Mouse (Mus musculus) spleen, embryonic (tissue): ENCODE results near the gene Slc1a2.

Experiments used
- CTCF ChIA-PET: fragments of 350-600 bp; sonication (Branson Sonifier 250); formaldehyde crosslinking; loops from one replicate; lab custom pipeline; 2022; lab: Charles Lee

Slc1a2 gene

DNA sequence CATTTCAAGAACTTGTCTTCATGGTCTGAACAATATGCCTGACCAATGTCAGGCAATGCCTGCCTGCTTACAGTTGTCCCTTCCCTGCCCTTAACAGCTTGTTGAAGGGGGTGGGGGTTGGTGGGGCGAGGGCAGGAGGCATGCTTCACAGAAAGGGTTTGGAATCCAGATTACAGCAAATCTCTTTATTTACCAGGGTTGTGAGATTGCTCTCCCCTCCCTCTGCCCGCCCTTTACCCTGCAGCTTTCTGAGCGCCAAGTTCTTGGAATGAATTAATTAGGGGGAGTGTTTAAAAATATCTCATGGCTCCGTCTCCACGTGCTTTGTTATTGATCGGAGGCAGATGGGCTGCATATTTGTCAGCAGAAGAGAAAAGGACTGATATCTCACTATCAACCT lies 4.9 kb downstream of the Slc1a2 start:
- CTCF ChIA-PET: no interaction called here

DNA sequence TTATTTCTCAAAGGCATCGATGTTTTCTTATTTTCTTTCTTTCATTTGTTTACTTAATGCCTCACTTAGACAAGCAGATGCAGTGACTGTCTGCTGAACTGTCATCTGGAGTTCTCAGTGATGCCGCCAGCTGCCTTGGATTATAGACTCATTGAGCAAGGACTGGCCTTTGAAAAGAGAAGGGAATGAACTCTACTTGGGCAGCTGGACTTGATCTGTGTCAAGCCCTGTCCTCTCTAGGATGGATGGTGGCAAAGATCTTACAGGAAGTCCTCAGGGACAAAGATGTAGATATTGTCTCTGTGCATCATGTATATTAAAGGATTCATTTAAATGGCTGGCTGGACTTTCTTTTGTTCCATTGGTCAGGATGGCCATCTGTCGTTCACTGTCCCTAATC lies 5.4 kb downstream of the Slc1a2 start:
- CTCF ChIA-PET: no interaction called here

DNA sequence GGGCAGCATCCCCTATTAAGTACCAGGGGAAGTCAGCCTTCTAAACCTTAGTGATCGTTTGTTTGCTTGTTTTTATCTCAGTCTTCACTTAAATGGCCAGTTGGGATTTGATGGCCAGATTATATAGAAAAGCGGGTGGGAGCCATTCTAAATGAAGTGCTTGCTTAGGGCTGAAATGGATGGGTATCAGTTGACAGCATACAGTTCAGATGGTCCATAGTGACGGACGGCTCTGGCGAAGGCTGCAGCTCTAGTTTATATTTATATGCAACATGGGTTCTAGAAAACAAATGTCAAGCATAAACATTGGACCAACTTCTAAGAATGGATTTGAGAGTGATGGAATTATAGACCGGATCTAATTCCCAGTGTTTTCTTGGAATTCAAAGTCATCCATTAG lies 9.5 kb downstream of the Slc1a2 start:
- CTCF ChIA-PET: no interaction called here

DNA sequence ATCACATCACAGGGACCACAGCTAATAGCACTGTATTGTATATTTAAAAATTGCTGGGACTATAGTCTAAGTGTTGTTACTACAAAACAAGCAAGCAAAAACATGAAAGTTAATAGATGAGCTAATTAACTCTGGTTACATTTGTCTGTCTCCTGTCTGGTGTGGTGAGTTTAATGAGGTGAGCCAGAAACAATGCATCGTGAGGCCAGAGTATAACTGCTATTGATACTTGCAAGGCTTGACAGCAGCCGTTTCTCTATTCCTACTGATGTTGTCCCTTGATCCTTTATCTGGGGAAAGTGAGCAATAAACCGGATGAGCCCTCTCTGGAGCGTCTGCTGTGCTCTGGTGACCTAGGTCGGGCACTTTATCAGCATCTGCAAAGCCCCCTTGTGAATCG lies 11.1 kb downstream of the Slc1a2 start:
- CTCF ChIA-PET: no interaction called here

DNA sequence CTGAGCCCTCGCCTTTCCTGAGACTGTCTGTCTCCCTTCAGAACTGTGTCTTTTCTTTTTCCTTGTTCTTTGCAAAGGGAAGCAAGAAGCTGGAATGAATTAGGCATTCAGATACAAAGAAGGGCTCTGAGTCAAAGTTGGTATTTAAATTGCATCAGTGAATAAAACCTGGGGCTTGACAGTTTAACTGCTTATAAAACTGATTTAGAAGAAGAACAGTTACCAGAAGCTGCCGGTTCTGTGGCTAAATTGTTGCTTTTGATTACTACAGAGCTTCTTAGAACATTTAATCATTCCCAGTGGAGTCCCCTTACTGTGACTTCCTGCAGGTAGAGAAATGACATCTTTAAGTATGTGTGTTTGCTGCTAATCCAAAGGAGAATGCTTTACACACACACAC lies 16.1 kb downstream of the Slc1a2 start:
- CTCF ChIA-PET: no interaction called here

DNA sequence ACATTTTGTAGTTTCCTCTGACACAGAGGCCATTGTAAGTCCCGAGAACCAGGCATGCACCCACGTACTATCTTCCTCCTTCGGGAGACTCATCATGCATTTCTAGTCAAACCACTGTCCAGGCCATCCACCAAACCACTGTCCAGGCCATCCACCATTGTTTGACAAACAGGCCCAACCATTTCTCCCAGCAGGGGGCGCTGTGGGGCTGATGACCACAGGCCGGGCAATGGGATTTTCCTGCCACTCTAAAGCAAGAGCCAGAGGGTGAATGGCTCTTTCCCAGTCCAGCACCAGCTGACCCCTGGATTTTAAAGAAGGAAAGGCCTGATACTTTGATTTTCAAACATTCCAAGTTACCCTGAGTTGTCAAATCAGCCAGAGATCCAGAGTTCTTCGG lies 16.8 kb downstream of the Slc1a2 start:
- CTCF ChIA-PET: no interaction called here

DNA sequence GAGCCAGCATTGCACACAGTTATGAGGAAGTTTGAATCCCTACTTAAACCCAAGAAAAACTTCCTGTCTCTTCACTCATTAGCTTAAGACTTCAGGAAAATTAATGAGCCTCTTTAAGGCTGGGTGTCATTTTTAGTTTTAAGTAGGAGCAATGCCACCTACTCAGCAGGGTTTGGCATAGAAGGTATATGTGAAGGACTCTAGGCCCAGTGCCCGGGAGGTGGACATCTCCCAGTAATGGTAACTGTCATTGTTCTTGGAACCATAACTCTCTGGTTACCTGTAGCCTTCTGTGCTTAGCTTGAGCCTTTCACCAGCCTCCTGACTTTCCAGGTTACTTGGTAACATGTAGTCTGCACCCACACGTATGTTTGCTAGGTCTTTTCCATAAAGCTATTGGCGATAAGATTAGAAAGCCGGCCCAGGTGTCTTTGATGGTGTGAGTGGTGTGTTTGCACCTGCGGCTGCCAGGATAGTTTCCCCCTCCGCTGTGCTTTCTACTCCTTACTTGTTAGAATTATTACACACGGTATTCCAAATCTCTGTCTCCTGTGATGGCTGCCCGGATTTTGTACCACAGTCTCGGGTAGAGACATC lies 18.4 kb downstream of the Slc1a2 start:
- CTCF ChIA-PET: interaction anchor here (0.5 kb wide), 1 partner anchor 197 kb away, joined by 4 read pairs; no protein-coding TSS in a partner anchor

DNA sequence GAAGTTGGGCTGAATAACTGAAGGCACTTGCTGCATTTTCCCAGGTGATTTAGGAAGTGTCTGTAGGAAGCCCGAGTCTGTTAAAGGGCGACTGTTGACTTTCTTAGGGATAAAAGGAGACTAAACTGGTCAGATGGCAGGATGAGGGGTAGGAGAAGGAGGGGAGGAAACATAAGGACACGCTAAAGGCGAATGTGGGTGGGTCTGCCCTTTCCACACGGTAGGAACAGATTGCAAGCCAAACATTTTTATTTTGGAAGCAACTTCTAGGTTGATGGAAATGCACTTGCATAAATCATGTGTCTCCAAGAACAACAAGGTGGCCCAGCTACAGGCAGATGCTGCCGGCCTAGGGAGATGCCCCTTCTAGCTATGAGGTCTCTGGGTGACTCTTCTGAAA lies 18.9 kb downstream of the Slc1a2 start:
- CTCF ChIA-PET: no interaction called here

DNA sequence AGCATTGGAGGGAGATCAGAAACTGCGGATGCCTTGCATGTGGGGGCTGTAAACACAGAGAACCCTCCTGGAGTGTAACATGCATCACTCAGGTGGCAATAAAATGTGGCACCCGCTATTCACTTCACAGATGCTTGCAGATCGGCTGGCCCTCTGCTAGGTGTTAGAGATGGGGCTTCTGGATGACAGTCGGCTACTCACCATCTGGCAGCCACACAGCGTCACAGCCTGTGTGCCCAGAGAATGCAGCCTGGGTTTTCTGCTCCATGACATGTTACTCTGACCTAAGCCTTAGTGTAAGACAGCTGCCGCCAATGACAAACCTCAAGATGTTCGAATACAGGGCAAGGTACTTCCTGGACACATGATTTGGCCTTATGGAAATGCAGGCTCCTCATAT lies 22.9 kb downstream of the Slc1a2 start:
- CTCF ChIA-PET: no interaction called here

DNA sequence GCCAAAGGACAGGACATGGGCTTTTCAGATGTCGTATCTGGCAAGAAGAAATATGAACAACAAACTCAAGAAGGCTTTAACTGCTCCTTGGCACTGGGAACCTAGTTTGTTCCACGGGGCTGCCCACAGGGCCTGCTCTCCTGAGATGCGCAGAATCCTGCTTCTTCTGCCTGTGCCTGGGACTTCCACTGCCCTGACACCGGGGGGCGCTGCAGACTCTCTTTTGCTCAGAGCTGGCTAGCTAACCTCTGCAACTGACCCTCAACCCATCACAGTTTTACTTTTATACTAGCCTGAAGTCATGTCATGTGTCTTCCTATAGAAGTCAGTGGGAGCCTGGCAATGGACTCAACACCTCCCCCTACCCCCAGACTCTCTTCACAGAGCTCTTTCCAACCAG lies 23.7 kb downstream of the Slc1a2 start:
- CTCF ChIA-PET: interaction anchor here (0.8 kb wide), 1 partner anchor 339 kb away, joined by 5 read pairs; no protein-coding TSS in a partner anchor

DNA sequence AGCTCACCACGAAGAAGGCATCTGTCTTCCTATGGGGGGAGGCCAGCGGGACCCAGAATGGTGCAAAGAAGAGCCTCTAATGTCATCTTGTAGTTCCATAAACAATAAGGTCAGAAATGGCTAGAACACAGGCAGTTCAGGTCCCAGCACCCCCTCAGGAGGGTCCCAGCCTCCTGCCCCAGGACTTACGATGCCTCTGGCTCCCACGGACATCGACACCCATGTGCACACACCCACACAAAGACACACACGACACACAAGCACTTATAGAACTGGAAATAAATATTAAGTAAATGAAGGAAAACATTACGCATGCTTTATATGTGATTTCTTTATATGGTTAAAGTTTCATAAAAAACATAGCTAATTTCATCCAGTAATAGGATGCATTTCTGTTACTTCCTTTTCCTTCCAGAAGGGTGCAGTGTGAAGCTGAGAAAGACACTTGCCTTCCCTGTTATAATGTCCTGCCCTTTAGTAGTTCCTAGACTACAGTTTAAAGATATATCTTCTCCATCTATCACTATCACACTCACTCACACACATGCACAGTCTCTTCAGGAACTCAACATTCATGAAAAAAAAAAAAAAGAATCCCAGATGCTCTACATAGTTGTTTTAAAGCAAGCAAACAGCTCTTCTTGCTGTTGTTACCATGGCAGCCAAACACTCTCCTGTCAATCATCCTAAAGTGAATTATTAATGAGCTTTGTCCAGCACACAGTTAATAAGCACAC lies 27.1 kb downstream of the Slc1a2 start:
- CTCF ChIA-PET: interaction anchor here (0.6 to 0.7 kb wide), 3 partner anchors 116 to 410 kb away, joined by 3 to 6 read pairs (median 3); no protein-coding TSS in a partner anchor

DNA sequence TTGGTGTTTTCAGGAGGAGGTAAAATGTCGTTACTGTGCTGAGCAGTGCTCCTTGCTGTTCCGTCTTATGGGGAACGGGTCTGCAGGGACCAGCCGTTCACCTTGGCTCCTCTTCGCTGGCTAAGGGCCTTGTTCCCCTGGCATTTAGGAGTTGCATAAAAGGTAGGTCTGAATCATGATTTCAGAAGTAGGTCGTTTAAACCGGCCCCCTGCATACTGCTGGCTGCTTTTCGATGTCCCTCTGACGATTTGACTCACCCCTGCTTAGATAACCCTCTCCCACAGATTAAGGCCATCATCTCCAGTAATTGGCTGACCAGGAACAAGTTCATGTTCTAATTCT lies 27.6 kb downstream of the Slc1a2 start:
- CTCF ChIA-PET: interaction anchor here (0.6 kb wide), 1 partner anchor 409 kb away, joined by 3 read pairs; no protein-coding TSS in a partner anchor

DNA sequence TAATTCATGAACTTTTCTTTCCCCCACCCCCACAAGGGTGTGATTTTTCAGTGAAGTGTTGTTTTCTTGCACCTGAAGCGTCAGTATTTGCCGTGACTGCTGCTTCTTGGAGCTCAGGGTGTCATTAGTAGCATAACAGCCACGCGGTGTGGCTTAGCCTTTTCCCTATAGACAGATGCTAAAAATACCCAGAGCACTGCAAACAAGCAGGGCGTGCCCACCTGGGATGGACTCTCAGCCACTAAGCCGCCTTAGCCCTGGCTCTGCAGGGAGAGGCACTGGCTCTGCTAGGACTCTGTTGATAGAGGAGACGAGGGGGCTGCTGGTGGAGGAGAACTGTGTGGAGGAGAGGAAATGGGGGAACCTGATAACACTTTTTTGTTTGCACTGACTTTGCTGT lies 35.1 kb downstream of the Slc1a2 start:
- CTCF ChIA-PET: no interaction called here

DNA sequence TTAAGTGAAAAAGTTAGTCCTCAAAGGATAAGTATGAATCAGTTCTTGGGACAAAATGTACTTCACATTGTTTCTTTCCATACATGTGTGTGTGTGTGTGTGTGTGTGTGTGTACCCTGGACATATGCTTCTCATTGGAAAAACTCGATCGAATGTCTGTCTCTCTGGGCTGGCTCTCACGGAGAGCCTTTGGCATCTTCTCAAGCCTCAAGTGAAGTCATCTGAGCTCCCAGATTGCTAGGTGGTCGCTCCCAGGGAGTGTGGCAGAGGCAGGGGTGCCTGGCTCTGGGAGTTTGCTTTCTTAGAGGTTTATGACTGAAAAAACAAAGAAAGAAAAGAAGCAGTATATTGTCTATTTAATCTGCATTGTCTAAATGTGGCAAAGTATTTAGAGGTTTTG lies 36.3 kb downstream of the Slc1a2 start:
- CTCF ChIA-PET: no interaction called here

DNA sequence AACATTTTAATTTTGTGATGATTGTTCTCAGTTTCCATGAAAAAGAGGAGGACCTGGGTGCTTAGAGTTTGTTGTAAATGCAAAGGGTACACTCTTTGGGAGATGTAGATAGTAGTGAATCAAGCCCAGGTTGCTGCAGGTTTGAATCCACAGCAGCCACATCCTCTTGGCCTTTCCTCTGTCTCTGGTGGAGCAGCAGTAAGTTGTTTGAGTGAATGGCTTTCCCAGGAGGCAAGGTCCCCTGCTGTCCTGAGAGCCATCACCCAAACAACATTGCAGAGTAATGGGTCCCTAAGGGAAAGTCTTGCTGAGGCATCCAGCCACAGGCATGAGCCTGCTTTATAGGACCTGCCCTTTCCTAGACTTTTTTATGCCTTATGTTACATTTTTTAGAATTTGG lies 37.1 kb downstream of the Slc1a2 start:
- CTCF ChIA-PET: no interaction called here

DNA sequence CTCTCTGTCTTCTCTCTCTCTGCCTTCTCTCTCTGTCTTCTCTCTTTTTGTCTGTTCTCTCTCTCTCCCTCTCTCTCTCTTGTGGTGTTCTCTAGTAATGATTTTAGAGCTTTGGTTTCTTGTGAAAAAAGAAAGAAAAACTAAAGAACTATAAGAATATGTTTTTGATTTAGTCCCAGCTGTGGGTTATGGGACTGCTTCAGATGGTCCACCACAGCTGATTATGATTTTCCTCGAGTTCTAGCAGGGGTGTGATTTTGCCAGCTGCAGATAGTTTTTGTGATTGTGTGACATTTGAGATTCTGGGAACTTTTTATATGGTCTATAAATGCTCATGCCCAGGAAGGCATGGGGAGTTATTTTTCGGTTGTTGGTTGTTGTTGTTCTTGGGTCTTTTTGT lies 39.3 kb downstream of the Slc1a2 start:
- CTCF ChIA-PET: no interaction called here

DNA sequence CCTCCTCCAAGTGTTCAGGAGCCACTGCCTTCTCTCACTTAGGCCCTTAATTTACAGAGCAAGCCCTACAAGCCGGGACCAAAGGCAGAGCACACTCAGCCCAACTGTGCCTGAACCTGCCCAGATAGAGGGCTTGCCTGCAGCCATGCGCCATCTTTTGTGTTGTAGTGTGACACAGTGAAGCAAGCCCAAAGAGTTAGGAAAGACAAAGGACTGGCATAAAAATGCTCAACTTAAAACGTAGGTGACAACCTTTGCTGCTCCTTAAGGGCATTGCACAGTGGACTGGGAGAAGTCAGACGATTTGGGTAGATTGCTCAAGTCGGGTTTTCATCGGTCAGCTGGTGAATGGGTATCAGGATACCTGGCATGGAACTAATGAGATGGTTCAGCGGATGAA lies 41.5 kb downstream of the Slc1a2 start:
- CTCF ChIA-PET: no interaction called here

DNA sequence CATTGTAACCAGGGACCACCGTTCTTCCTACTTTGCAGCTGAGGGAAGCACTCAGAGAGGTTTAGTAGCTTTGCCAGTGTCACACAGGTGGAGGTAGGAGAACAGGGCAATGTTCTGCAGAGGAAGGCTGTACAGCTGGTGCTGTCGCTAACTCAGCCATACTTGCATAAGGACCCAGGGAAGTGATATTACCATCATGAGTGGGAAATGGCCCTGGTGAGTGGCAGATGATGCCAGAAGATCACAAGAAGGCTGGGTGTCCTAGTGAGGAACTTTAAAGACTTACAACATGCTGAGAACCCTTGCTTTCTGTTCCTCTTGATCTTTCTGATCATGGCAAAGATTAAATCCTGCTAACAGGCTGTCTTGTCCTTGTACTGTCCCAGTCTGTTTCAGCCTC lies 42.2 kb downstream of the Slc1a2 start:
- CTCF ChIA-PET: no interaction called here

DNA sequence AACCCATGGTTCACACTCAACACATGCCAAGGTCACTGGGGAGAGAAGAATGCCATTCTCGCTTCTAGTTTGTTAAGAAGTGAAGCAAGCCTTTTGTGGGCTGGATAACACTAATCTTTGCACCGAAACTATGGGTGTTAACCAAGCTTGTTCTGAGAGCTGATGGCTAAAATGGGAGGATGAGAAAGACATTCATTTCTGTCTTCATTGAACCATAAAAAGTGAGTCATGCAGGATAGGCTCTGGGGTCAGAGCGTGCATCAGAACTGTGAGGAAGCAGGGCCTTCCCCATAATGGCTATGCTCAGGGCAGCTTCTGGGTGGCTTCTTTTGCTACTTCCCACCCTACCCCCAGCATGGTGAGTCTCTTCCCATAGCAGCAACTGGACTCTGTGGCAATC lies 42.9 kb downstream of the Slc1a2 start:
- CTCF ChIA-PET: no interaction called here

DNA sequence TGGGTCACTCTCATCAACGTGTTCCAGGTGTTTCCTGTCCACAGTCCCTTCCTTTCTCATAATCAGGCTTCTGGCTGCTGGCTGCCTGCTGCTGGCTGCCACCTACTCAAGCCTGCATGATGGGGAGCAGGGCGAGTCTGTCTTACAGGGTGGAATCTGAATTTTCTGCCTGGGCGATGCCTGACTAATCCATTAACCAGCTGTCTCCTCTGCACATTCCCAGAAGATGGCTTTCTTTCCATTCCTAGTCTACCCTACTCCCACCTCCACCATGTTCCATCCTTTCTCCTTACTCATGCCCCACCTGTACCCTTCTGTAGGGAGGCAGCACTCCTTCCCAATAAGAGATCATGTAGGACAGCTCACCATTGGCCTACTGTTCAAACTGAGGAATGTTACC lies 45.1 kb downstream of the Slc1a2 start:
- CTCF ChIA-PET: interaction anchor here (0.8 kb wide), 1 partner anchor 158 kb away, joined by 3 read pairs; no protein-coding TSS in a partner anchor

DNA sequence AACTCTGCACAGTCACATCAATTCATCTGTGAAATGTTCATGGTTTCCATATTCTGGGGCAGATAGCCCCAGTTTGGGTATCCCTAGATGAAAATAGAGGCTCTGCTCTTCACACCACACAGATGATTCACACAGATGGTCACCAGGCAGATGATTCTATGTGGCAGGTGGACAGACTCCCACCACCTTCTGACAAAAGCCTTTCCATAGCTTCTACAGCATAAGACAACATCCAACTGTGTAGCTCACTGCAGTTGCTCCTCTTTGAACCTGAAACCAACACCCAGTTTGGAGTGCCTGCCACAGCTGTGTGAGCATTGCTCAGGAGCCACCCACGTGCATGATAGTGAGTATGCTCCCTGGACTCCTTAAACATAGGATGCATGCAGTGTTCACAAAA lies 46.3 kb downstream of the Slc1a2 start:
- CTCF ChIA-PET: no interaction called here

DNA sequence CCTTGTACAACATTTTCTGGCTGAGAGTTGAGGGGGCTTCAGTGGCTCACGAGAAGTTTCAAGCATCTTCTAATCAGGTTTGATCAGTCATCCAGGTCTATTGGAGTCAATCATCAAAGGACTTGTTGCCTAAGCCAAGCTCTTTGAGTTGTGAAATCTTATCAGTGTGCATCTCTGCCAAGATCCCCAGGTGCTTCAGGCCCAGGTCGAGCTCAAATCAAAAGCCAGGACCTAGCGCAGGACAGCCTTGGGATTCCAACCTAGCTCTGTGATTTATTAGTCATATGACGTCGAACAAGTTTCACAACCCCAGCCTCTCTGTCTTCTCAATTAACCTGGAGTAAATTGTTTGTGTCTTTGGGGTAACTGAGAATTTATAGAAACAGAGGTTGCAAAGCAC lies 53.1 kb downstream of the Slc1a2 start:
- CTCF ChIA-PET: no interaction called here

DNA sequence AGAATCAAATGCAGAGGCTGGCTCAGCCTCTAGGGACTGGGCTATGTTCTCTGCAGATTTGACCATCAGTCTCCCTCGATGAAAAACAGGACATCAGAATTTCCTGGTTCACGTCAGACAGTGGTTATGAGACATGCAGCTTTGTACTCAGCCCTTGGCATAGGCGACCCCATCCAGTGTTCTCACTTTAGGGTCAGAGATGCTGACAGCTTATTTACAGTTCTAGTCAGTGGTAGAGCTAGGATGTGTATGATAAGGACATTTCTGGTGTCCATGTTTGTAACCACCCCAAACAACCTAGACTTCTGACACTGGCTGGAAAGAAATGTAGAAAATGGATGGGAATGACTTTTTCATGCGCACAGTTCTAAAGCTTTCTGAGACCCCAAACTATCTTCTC lies 53.6 kb downstream of the Slc1a2 start:
- CTCF ChIA-PET: no interaction called here
